Mouse (Mus musculus): Measurements from ENCODE around the gene Zfp94. TPM values are rescaled to one million over a fixed set of nuclear protein-coding genes. Genes with fewer than 3 reads are reported as not detected.
A peak's percentile ranks its signal among the peaks of the same experiment; 100 is the strongest.

The Zfp94 gene
- polyA plus RNA-seq, 1 experiment from 2014 or later = 14.5 TPM

DNA sequence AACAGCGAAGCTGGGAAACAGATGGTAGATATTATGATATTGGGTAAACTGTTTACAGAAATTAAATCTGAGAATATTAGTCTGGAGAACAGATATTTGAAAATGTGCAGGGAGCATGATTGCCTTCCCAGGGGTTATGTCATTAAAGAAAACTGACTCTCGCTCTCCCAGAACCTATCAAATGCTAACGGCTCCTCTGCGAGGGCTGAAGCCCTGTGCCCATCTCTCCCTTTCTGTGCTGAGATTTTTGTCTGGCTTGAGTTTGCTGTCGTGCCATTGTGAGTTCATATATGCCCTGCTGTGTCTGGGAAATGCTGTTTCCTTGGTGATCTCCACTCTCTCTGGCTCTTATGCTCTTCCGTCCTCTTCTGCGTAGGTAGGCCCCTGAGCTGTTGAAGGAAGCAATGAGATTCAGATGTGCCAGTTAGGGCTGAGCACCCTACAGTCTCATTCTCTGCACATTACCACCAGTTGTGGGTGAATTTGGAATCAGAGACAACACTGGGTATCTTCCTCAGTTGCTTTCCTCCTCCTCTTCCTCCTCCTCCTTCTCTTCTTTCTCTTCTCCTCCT is 27.3 kb upstream of the Zfp94 start:
- Histone ChIP-seq H3K9me3 (replicated peaks) (no peaks in the 10 kb centered on the region), H3K36me3 (no peaks in the 10 kb centered on the region), H3K4me1 (no peaks in the 10 kb centered on the region), H3K27me3 (no peaks in the 10 kb centered on the region), H3K9ac (no peak overlapping the region), H3K4me3 (replicated peaks) (no peak overlapping the region), H3K27ac (replicated peaks) (no peak overlapping the region), H3K4me2 (replicated peaks) (no peak overlapping the region)
- no peak for ATAC-seq (ENCODE audit: insufficient number of reproducible peaks, low FRiP score, low TSS enrichment, low read depth)
- 60% methylated on average over 7 of the region's 7 CpGs for WGBS

GRCm38 (mm10) chr7:24338241-24338640 is 21.8 kb upstream of the Zfp94 start:
- Histone ChIP-seq H3K27ac (replicated peaks) (no peak overlapping the region), H3K4me1 (no peaks in the 10 kb centered on the region), H3K36me3 (no peaks in the 10 kb centered on the region), H3K4me2 (replicated peaks) (no peak overlapping the region), H3K4me3 (replicated peaks) (no peak overlapping the region), H3K9ac (no peak overlapping the region), H3K9me3 (replicated peaks) (no peaks in the 10 kb centered on the region), H3K27me3 (peaks cover 14% of the 10 kb centered on the region)
- ATAC-seq (ENCODE audit: insufficient number of reproducible peaks, low FRiP score, low TSS enrichment, low read depth) = no peak
- WGBS = 44% methylated on average over 2 of the region's 2 CpGs

DNA sequence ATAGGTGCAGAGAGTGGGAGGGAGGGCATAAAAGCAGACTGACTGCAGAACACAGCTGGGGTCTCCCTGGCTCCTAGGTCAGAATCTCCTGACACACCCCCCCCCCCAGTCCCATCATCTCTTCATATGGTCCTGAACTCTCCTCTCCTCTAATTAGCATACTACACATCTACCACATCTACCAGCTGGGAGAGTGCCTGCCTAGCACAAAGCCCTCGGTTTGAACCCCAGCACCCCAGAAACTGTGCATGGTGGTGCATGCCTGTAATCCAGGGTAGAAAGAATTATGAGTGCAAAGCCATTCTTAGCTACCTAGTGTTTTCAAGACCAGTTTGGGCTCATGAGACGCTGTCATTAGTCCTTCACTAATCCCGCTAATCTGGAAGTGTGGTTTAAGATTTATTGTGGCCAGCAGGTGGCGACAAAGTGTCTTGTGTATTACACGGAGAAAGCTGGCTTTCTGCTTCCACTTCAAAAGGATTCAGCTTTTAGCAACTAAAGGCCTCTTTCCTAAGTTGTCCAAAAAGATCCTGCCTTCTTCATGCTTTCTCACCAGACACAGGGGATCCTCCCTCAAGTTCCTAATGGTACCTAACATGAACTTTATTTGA is 19.3 kb upstream of the Zfp94 start:
- 11% methylated on average over 5 of the region's 5 CpGs for WGBS
- H3K4me1 ChIP-seq = no peaks in the 10 kb centered on the region
- no peak for ATAC-seq (ENCODE audit: insufficient number of reproducible peaks, low FRiP score, low TSS enrichment, low read depth)

GRCm38 (mm10) chr7:24333304-24333986 is 17.0 kb upstream of the Zfp94 start, which contains the start of gene Tescl:
TSS of gene Tescl (minus strand) at chr7:24333936.
- Histone ChIP-seq H3K9ac (no peak within 1 kb of the TSS), H3K27me3 (peaks cover 17% of the 10 kb centered on the region), H3K27ac (replicated peaks) (no peak within 1 kb of the TSS), H3K4me1 (no peaks in the 10 kb centered on the region), H3K9me3 (replicated peaks) (no peaks in the 10 kb centered on the region), H3K4me3 (replicated peaks) (no peak within 1 kb of the TSS), H3K36me3 (no peaks in the 10 kb centered on the region), H3K4me2 (replicated peaks) (no peak within 1 kb of the TSS)
- 45% methylated on average over 49 of the region's 49 CpGs for WGBS
- ATAC-seq (ENCODE audit: insufficient number of reproducible peaks, low FRiP score, low TSS enrichment, low read depth) = no peak

More for the DNA sequence above, 19.3 kb upstream of the Zfp94 start:
- no peak overlapping the region for H3K4me3 ChIP-seq (replicated peaks)
- H3K9ac ChIP-seq = no peak overlapping the region
- no peaks in the 10 kb centered on the region for H3K9me3 ChIP-seq (replicated peaks)
- H3K27me3 ChIP-seq = peaks cover 17% of the 10 kb centered on the region
- H3K4me2 ChIP-seq (replicated peaks) = no peak overlapping the region
- H3K36me3 ChIP-seq = no peaks in the 10 kb centered on the region
- H3K27ac ChIP-seq (replicated peaks) = no peak overlapping the region

DNA sequence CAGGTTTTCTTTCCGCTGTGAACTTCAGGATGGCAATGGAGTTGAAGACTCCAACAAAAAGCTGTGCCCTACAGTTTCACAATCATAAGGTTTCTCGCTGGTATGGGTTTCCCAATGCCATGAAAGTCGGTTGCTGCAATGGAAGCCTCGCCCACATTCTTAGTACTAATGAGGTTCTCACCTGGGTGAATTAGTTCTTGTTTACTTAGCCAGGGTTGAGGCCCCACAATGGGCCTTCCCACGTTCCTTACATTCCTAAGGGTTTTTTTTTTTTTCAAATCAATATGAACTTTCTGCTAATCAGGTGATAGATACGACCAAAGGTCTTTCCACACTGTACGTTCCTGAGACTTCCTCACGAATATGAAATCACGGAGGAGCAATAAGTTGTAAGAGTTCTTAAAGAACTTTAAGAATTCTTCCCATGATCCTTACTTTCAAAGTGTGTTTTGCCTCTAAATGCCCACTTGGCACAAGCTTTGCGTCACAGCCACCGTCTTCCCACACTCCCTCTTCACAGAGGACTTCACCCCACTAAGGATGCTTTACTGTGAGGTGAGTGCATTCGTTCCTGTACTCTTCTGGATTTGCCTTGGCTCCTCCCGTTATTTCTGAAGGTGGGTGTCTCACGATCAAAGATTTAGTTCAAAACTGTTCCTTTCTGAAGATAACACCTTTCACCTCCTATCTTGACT is 11.0 kb upstream of the Zfp94 start:
- 0 out of 2 replicates have a peak, but pooled peaks cover 10% of the 10 kb centered on the region for H3K9me3 ChIP-seq (replicated peaks)
- no peak overlapping the region for H3K9ac ChIP-seq
- H3K27ac ChIP-seq (replicated peaks) = no peak overlapping the region
- ATAC-seq (ENCODE audit: insufficient number of reproducible peaks, low FRiP score, low TSS enrichment, low read depth) = no peak
- no peaks in the 10 kb centered on the region for H3K36me3 ChIP-seq
- 82% methylated on average over 14 of the region's 14 CpGs for WGBS
- H3K27me3 ChIP-seq = no peaks in the 10 kb centered on the region
- H3K4me3 ChIP-seq (replicated peaks) = no peak overlapping the region
- H3K4me2 ChIP-seq (replicated peaks) = no peak overlapping the region
- 0 out of 2 replicates have a peak, but pooled peaks cover 5% of the 10 kb centered on the region for H3K4me1 ChIP-seq

DNA sequence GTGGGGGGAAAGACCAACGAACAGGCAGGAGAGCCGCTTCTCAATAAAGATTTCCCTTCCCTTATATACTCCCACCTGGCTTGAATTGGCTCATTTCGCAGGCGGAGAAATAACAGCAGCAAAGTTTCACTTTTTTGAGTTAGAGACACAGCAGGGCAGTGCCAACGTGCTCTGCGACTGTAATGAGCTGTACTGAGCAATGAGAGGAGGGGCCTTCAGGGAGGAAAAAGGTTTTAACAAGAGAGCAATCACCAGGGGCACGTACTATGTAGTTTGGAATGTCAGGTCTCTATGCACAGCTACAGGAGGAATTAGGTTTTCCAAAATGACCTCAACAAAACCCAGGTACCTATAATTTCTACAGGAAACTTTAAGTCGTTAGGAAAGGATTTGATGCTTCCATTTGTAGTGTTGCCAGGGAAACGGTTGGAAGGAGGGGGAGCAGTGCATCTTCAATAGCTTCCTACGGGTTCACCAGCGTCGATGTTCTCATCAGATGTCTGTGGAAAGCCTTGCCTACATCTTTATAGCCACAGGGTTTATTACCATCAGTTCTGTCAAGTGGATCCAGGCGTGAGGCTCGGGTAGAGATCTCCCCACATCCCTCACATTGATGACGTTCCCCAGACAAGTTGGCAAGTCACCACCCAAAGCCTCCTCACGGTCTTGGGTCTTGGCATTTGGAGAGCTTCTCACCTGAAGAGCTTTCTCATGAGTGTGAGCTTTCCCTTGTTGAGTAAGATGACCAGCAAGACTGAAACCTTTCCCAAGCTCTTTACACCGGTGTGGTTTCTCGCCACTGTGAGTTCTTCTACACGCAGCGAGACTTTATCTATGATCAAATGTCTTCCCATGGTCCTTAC is 10.0 kb upstream of the Zfp94 start:
- WGBS = 45% methylated on average over 20 of the region's 20 CpGs
- H3K9ac ChIP-seq = peak overlapping the region; percentile 18; the same call in 1 of the 2 replicates
- H3K4me2 ChIP-seq (replicated peaks) = peak overlapping the region; percentile 55
- H3K4me3 ChIP-seq (replicated peaks) = peak overlapping the region; percentile 39
- 0 out of 2 replicates have a peak, but pooled peaks cover 5% of the 10 kb centered on the region for H3K4me1 ChIP-seq
- H3K9me3 ChIP-seq (replicated peaks) = 0 out of 2 replicates have a peak, but pooled peaks cover 10% of the 10 kb centered on the region
- peak overlapping the region; percentile 68 for H3K27ac ChIP-seq (replicated peaks)
- H3K27me3 ChIP-seq = no peaks in the 10 kb centered on the region
- H3K36me3 ChIP-seq = no peaks in the 10 kb centered on the region
- ATAC-seq (ENCODE audit: insufficient number of reproducible peaks, low FRiP score, low TSS enrichment, low read depth) = no peak

- H3K36me3 ChIP-seq = no peaks in the 10 kb centered on the region
- peak overlapping the region; percentile 55 for H3K4me2 ChIP-seq (replicated peaks)
- peak overlapping the region; percentile 39 for H3K4me3 ChIP-seq (replicated peaks)
- H3K27ac ChIP-seq (replicated peaks) = peak overlapping the region; percentile 68
- H3K27me3 ChIP-seq = no peaks in the 10 kb centered on the region
- WGBS = 5% methylated on average over 13 of the region's 13 CpGs
- 0 out of 2 replicates have a peak, but pooled peaks cover 5% of the 10 kb centered on the region for H3K4me1 ChIP-seq
- peak overlapping the region; percentile 18; the same call in 1 of the 2 replicates for H3K9ac ChIP-seq
- ATAC-seq (ENCODE audit: insufficient number of reproducible peaks, low FRiP score, low TSS enrichment, low read depth) = peak; percentile 74; the same call in 1 of the 2 replicates
- 0 out of 2 replicates have a peak, but pooled peaks cover 10% of the 10 kb centered on the region for H3K9me3 ChIP-seq (replicated peaks)
Observed at GRCm38 (mm10) chr7:24325675-24326128, 9.2 kb upstream of the Zfp94 start.

- Histone ChIP-seq H3K4me1 (0 out of 2 replicates have a peak, but pooled peaks cover 5% of the 10 kb centered on the region), H3K9ac (no peak overlapping the region), H3K36me3 (no peaks in the 10 kb centered on the region), H3K9me3 (replicated peaks) (0 out of 2 replicates have a peak, but pooled peaks cover 10% of the 10 kb centered on the region), H3K4me3 (replicated peaks) (no peak overlapping the region; the same call in 1 of the 2 replicates), H3K4me2 (replicated peaks) (peak overlapping the region; percentile 55), H3K27ac (replicated peaks) (no peak overlapping the region), H3K27me3 (no peaks in the 10 kb centered on the region)
- 68% methylated on average over 6 of the region's 6 CpGs for WGBS
- no peak for ATAC-seq (ENCODE audit: insufficient number of reproducible peaks, low FRiP score, low TSS enrichment, low read depth)
Observed at GRCm38 (mm10) chr7:24325197-24325596, 8.7 kb upstream of the Zfp94 start.

DNA sequence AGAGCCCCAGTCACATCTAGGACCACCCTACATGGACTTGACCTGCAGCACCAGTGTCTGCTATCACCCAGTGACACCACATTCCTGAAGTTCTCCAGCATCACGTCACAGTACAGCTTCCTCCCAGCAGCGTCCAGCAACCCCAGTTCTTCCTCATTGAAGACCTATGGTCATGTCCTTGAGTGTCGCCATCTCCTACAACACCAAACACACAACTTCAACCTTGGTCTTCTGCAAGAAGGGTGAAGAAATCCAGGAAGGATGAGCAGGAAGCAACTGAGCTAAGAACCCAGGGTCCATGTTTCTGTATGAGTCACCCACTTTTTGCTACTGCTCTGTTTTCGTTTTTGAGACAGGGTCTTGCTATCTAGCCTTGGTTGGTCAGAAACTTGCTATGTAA is 6.1 kb upstream of the Zfp94 start:
- ATAC-seq (ENCODE audit: insufficient number of reproducible peaks, low FRiP score, low TSS enrichment, low read depth) = no peak
- Histone ChIP-seq H3K4me1 (0 out of 2 replicates have a peak, but pooled peaks cover 5% of the 10 kb centered on the region), H3K4me2 (replicated peaks) (no peak overlapping the region), H3K9me3 (replicated peaks) (0 out of 2 replicates have a peak, but pooled peaks cover 10% of the 10 kb centered on the region), H3K4me3 (replicated peaks) (no peak overlapping the region), H3K9ac (no peak overlapping the region), H3K27ac (replicated peaks) (no peak overlapping the region), H3K36me3 (no peaks in the 10 kb centered on the region), H3K27me3 (no peaks in the 10 kb centered on the region)
- 70% methylated on average over 4 of the region's 4 CpGs for WGBS

DNA sequence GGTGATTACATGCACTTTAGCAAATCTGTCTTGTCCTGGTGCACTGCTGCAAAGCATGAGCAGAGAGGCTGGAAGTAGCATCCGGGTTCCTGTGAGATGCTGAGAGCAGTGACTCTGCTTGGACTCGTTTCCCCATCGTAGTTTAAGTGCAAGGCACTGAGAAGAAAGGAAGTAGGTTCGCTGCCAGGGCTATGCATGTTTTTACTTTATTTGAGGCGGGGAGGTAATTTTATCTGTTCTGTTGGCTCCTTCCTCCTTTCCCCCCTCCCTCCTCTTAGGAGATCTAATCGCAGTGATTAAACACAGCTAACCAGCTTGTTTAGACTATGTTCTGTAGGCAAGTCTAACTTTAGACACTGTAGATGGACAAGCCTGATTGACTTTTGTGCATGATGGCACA is 2.5 kb upstream of the Zfp94 start:
- Histone ChIP-seq H3K4me3 (replicated peaks) (no peak overlapping the region), H3K9me3 (replicated peaks) (0 out of 2 replicates have a peak, but pooled peaks cover 2% of the 10 kb centered on the region), H3K9ac (no peak overlapping the region), H3K4me1 (peaks cover 10% of the 10 kb centered on the region; the same call in 1 of the 2 replicates), H3K4me2 (replicated peaks) (no peak overlapping the region), H3K27me3 (no peaks in the 10 kb centered on the region), H3K36me3 (no peaks in the 10 kb centered on the region), H3K27ac (replicated peaks) (no peak overlapping the region)
- no peak for ATAC-seq (ENCODE audit: insufficient number of reproducible peaks, low FRiP score, low TSS enrichment, low read depth)
- WGBS = 22% methylated on average over 6 of the region's 6 CpGs

Measured in embryonic facial prominence, embryonic 15.5 days (tissue).